Mouse (Mus musculus): ENCODE results near the gene Zfp574.

Zfp574 gene

DNA sequence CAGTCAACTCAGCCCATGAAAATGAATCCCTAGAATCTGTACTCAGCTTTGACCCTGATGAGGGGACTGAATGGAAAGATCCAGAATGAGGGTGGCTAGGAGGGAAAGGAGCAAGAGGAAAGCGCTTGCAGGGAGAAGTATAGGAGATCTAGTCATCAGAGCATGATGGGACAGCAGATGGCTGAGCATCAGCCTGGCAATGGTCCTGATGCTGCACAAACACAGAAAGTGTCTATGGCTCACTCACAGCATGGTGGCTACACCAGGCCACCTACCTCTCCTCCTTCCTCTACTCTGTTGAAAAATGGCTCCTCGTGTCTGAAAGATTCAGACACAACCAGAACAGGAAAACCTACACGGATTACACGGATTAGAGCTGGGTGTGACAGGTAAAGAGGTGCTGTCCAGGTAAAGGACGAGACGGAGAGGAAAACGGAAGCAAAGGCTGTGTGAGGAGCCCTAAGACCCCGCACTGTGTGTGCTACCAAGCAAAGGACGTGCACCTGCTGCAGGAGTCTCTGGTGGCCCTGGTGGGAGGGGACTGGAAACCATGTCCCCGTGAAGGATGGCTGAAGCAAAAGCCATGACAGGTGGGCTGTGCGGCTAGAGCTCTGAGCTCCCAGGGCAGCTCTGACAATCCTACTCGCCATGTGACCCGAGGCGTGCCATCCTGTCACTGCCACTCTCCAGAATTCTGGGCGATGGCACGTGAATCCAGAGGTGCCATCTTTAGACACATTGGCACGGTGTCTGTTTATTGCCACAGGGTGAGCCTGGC is 40.0 kb downstream of the Zfp574 start:
- DNase-seq (ENCODE audit: low spot score), result no peak

DNA sequence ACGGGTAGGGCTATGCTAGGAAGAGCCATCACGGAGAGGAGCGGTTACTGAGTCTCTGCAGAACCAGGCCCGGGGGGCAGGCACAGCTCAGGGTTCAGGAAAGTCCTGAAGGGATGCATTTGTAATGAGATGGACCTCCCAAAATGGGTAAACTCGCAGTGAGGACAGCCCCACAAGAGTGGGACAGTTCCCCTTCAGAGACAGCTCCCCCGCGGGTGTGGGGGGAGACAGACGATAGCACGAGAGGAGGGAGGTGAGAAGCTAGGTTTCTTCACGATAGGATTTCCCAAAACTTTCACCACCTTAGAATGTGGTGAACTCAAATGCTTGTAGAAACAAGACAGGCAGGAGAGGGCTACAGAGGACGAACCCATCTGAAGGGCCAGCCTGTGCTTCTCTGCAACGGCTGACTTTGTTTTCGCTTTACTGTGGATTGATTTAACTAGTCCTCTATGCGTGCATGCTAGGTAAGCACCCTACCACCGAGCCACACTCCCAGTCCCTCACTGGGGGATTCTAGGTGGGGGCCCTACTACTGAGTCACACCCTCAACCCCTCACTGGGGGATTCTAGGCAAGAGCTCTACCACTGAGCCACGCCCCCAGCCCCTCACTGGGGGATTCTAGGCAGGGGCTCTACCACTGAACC is 40.7 kb downstream of the Zfp574 start:
- no peak for DNase-seq (ENCODE audit: low spot score)

DNA sequence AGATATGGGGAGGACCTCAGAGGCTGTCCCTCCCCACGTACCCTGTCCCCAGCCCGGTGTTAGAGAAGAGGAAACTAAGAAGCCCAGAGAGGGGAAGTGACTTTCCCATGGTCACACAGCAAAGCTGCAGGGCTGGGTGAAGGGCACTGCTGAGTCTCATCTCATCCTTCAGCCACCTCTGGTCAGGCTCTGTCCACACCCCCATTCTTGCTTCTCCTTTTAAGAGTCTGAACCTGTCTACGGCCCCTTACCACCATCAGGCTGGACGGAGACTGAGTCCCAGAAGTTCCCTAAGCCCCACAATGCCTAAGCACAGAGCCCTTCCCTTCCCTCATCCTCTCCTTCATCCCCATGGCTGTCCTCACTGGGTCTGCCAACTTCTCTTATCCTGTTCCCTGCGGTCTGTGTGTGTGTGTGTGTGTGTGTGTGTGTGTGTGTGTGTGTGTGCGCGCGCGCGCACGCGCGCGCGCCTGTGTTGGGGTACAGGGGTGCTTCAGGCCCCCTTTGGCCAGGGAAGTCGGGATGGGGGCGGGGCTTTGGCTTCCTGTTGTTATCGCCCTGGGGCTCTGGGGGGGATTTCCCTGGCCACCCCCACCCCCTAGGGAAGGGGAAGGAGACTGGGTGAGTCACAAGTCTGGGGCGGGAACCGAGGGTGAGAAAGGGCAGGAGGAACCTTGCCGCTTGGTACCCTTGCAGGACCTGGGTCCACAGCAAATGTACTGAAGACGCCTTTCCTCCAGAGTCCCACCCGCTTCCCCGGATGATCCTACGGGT is 47.9 kb downstream of the Zfp574 start:
- no peak for DNase-seq (ENCODE audit: low spot score)

DNA sequence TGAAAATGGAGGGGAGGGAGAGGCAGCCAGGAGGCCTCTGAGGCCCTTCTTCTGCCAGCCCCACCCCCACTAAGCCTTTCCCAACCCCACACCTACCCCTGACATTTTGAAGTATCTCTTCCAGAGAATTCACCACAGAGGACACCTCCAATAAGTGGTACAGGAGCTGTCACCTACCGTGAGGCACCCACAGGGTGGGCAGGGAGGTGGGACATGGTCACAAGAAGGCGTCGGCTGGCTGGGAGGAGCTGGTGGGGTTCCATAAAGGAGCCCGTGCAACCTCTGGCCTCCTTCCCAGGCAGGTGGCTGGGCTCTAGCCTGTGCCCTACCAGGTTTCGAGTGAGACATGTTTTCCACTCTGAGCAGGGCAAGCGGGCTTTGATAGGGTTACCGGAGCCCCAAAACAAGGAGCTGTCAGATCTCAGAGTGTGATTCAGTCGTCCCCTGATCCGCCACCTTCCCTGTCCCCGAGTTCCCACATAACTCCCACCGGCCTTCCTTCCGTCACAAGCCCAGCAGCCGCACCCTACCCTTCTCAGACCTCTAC is 48.9 kb downstream of the Zfp574 start:
- DNase-seq (ENCODE audit: low spot score), result no peak

DNA sequence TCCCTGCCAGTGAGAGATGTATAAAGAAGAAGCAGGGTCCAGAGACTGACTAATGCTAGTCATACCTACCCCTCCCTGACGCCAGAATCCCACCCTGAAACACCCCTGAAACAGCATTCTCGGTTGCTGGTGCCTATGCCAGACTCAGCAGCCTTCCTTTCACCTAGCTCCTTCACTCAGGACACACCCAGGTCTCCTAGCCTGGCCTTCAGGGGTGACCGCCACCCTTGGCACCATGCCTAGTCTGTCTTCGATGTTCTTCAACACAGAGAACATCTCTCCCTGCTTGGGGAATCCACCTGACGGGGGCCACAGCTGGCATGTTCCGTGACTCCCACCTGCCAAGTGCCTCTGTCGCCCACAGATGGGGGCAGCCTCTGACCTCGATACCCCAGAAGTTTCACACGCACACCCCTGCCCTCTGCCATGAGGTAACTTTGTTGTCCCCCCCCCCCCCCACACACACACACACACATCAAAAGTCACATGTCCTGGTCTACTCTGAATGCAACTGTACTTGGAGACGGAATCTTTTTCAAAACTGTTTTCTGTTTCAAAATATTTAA is 53.4 kb downstream of the Zfp574 start:
- no peak for DNase-seq (ENCODE audit: low spot score)

DNA sequence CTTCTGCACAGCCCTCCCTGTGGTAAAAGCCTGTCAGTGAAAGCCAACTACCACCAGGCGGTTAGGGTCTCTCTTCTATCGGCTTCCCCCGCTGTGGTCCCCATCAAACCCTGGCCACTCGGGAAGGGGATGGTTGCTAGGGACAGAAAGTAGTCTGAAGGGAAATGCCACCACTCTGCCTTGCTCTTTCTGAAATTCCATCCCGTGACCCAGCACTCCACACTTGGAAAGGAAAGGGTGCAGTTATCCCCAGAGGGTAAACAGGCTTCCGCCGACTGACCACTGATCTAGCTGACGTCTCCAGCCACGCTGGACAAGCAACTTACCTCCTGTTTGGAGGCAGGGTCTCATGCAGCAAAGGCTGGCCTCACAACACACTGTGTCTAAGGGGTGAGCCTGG is 55.6 kb downstream of the Zfp574 start:
- no peak for DNase-seq (ENCODE audit: low spot score)

DNA sequence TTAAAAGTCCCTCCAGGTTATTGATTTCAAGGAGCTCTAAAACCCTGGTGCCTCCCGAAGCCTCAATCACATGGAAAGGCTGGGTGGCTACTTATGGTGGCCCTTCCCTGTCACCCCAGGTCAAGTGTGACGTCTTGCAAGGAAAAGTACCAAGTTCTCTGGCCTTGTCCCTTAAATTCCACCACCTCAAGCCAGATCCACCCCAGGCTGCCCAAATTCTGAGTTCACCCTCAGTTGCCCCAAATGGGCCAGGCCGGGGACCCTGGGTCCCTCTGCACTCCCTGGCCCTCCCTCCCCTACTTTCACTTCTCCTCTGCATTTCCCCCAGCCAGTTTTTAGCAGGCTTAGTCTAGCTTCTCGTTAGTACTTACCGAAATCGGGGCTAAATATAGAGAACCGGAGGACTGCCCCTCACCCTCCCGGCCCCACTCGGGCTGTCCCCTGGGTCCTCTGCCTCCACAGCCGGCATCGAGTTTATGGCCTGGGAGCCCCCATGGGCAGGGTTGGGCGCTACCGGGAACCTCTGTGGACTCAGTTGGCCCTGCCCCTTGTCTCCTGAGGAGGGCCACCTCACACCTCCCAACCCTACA is 57.1 kb downstream of the Zfp574 start:
- DNase-seq (ENCODE audit: low spot score), result no peak

DNA sequence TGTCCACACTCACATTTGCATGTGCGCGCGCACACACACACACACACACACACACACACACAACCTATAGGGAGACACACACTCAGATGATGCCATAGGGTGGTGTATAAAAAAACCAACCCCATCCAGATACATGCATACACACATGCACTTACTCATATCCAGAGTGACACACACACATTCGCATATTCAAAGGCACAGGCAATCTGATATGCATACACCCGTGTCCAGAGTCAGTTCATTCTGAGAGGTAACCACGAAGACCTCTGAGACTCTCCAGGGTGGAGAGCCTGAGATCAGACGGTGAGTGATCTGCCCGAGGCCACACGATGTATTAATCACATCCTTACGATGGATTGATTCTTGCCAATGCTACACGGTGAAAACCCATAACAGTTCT is 58.2 kb downstream of the Zfp574 start:
- no peak for DNase-seq (ENCODE audit: low spot score)

DNA sequence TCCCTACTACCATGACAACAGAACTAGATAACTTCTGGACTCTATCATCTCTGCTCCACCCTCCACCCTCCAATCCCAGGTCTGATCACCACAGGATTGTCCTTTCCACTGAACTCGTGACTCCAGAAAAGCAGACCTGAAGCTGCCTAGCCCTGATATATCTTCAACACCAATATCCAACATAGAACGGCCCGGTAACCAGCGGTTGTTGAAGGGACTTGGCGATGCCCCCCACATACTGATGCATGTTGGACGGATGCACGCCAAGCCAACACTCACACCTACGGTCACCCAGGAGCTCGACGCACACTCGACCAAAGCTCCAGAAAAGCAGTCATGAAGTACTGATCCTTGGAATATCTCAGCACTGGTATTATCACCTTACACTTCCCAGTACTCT is 58.9 kb downstream of the Zfp574 start:
- no peak for DNase-seq (ENCODE audit: low spot score)

DNA sequence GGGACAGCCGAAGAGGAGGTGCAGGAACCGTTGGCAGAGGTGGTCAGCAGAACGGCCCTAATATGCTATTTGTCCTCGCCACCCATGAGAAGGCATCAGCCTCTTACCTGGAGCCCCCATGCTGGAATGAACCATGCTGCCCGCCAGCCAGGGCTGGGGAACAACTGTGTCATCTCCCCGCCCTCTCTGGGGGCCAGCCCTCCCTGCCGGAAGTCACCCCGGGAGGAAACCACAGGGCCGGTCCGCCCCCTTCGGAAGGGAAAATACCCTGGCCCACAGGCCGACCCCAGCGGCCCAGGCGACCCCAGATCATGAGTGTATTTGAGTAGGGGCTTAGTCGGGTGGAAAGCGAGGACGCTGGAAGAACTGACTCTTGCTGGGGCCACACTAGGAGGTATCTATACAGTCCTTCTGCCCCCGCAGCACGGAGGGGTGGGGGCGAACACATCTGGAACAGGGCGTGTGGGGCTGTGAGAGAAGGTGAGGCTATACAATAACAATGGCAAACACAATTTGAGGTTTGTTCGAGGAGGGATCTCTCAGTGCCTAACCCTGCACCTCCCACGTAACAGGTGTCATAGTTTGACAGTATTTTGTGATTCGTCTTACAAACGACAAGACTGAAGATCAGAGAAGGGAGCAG is 60.1 kb downstream of the Zfp574 start:
- DNase-seq (ENCODE audit: low spot score), result no peak
